Mouse (Mus musculus) heart, adult 10 weeks (tissue): Measurements from ENCODE around the gene Ccdc87. TPM values are rescaled to one million over a fixed set of nuclear protein-coding genes. Genes with fewer than 3 reads are reported as not detected.

Source experiments
- polyA plus RNA-seq: library from polyadenylated mRNA; stranded (reverse); fragments of 350-450 nt; fragmentation: Illumina TruSeq; extraction: RNeasy Lipid Tissue Mini Kit (QIAGEN cat#74804); gene quantifications from one replicate; pipeline ENCODE4 v1.2.3, GENCODE M21; 2014; ENCODE audit warnings: low read depth, low replicate concordance

Ccdc87 gene
- not detected for polyA plus RNA-seq

GRCm38 (mm10) chr19:4839149-4839548 is at the start of gene Ccdc87, which contains the start of gene Ccs:
TSS of gene Ccdc87 (plus strand) at chr19:4839366.
TSS of gene Ccs (minus strand) at chr19:4839332.

GRCm38 (mm10) chr19:4793831-4794422 is 45.2 kb upstream of the Ccdc87 start, which contains the start of gene Rbm4:
TSS of gene Rbm4 (minus strand) at chr19:4793901.

GRCm38 (mm10) chr19:4811063-4811908 is 27.9 kb upstream of the Ccdc87 start, which contains the start of the genes Gm21992 and Rbm14:
TSS of gene Gm21992 (minus strand) at chr19:4811612.
TSS of gene Rbm14 (minus strand) at chr19:4811634.

GRCm38 (mm10) chr19:4854552-4855469 is 15.6 kb downstream of the Ccdc87 start, which contains the start of gene Ctsf:
TSS of gene Ctsf (plus strand) at chr19:4855130.

GRCm38 (mm10) chr19:4877785-4878184 is 38.6 kb downstream of the Ccdc87 start, which contains the start of gene Actn3:
TSS of gene Actn3 (minus strand) at chr19:4877909.

GRCm38 (mm10) chr19:4878405-4879323 is 39.5 kb downstream of the Ccdc87 start, which contains the start of gene Zdhhc24:
TSS of gene Zdhhc24 (plus strand) at chr19:4878668.

Other genes with a start within 250 kb of the Ccdc87 start
- 6.7 TPM for gene Lrfn4, start 223.7 kb upstream of the Ccdc87 start, polyA plus RNA-seq
- gene Rce1, start 213.7 kb upstream of the Ccdc87 start, polyA plus RNA-seq, result 14.2 TPM
- not detected for gene Gm960, start 140.7 kb upstream of the Ccdc87 start, polyA plus RNA-seq
- 0.24 TPM for gene Sptbn2, start 128.2 kb upstream of the Ccdc87 start, polyA plus RNA-seq
- 9.1 TPM for gene Rbm4b, start 82.9 kb upstream of the Ccdc87 start, polyA plus RNA-seq
- gene Rbm4, start 45.5 kb upstream of the Ccdc87 start, polyA plus RNA-seq, result 22.9 TPM
- 9.5 TPM for gene Gm21992, start 27.8 kb upstream of the Ccdc87 start, polyA plus RNA-seq
- 11.5 TPM for gene Rbm14, start 27.7 kb upstream of the Ccdc87 start, polyA plus RNA-seq
- gene Ccs, start within 50 bp of the Ccdc87 start, polyA plus RNA-seq, result 33.2 TPM
- gene Ctsf, start 15.8 kb downstream of the Ccdc87 start, polyA plus RNA-seq, result 63.9 TPM
- gene Actn3, start 38.5 kb downstream of the Ccdc87 start, polyA plus RNA-seq, result 0.71 TPM
- 4.5 TPM for gene Zdhhc24, start 39.3 kb downstream of the Ccdc87 start, polyA plus RNA-seq
- gene Bbs1, start 67.3 kb downstream of the Ccdc87 start, polyA plus RNA-seq, result 2.6 TPM
- gene Dpp3, start 88.9 kb downstream of the Ccdc87 start, polyA plus RNA-seq, result 24.4 TPM
- gene Peli3, start 103.8 kb downstream of the Ccdc87 start, polyA plus RNA-seq, result 2.7 TPM
- 87.5 TPM for gene Mrpl11, start 122.8 kb downstream of the Ccdc87 start, polyA plus RNA-seq
- 0.81 TPM for gene Npas4, start 150.9 kb downstream of the Ccdc87 start, polyA plus RNA-seq
- gene Slc29a2, start 184.5 kb downstream of the Ccdc87 start, polyA plus RNA-seq, result 14.6 TPM
- 42.6 TPM for gene B4gat1, start 199.5 kb downstream of the Ccdc87 start, polyA plus RNA-seq
- 1.0 TPM for gene AC124502.3, start 199.5 kb downstream of the Ccdc87 start, polyA plus RNA-seq
- 19.7 TPM for gene Brms1, start 202.0 kb downstream of the Ccdc87 start, polyA plus RNA-seq
- 1.7 TPM for gene Rin1, start 211.1 kb downstream of the Ccdc87 start, polyA plus RNA-seq
- gene Cd248, start 228.7 kb downstream of the Ccdc87 start, polyA plus RNA-seq, result 10.5 TPM
- gene Tmem151a, start 246.2 kb downstream of the Ccdc87 start, polyA plus RNA-seq, result 2.0 TPM
- 90.7 TPM for gene Yif1a, start 249.2 kb downstream of the Ccdc87 start, polyA plus RNA-seq